Mouse (Mus musculus): ENCODE results near the gene Pex10. TPM values are rescaled to one million over a fixed set of nuclear protein-coding genes. Genes with fewer than 3 reads are reported as not detected.
"Not testable (repeated sequence)": the region's sequence is repeated elsewhere in the genome, so short reads cannot be mapped to it uniquely, and the experiment has no call there.

The Pex10 gene
- polyA plus RNA-seq, 1 experiment from 2014 or later = 10.3 TPM

DNA sequence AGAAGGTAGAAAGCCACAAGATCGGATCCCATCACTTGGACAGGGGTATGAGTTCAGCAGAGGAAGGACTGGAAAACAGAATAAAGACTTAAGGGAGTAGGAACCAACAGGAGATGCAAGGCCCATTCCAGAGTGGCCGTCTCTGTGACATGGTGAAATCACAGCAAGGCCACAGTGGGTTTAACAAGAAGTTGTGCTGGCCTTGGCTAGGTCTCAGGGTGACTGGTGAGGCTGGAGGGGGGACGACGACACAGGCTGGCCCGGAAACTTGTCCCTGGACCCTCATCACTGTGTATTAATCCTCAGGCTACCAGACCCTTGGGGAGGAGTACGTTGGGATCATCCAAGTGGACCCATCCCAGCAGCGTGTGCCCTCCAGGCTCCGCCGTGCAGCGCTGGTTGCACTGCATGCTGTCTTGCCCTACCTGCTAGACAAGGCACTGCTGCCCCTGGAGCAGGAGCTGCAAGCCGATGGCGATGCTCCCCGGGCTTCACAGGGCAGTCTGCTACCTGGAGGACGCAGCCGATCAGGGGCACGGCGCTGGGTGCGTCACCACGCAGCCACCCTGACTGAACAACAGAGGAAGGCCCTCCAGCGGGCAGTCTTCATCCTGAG, 1.6 kb downstream of the Pex10 start:
- Histone ChIP-seq H3K36me3 (peaks cover 57% of the 10 kb centered on the region), H3K9ac (0 out of 2 replicates have a peak overlapping the region, but pooled peaks have one; percentile 83), H3K27ac (peak overlapping the region; percentile 27; the same call in 1 of the 2 replicates), H3K4me2 (peak overlapping the region; percentile 81), H3K9me3 (replicated peaks) (no peaks in the 10 kb centered on the region), H3K27me3 (replicated peaks) (peaks cover 4% of the 10 kb centered on the region; the same call in 1 of the 2 replicates), H3K4me1 (peaks cover 47% of the 10 kb centered on the region), H3K4me3 (peak overlapping the region; percentile 66; the same call in 1 of the 2 replicates)
- no peak for ATAC-seq
- WGBS (ENCODE audit: insufficient replicate concordance) = 84% methylated on average over 20 of the region's 20 CpGs

DNA sequence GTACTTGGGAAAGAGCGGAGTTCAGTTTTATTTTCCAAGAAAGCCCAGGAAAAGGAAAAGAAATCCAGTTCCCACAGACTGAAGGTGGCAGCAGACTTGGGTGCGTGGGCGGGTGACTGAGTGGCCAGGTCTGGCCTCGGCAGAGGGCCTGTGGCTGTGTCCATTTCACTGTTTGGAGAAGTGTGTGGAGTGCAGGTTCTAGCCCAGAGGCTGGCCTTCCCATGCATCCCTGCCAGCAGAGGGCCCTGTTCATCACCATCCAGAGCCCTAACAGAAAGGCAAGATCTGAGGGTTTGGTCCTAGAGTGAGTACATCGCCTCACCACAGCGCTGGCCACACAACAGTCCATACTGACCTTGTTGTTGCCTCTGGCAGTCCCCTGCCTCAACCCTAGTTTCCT, 2.4 kb downstream of the Pex10 start:
- H3K27ac ChIP-seq = peak overlapping the region; percentile 27; the same call in 1 of the 2 replicates
- H3K27me3 ChIP-seq (replicated peaks) = no peaks in the 10 kb centered on the region
- H3K9ac ChIP-seq = no peak overlapping the region
- no peak overlapping the region for H3K4me3 ChIP-seq
- WGBS (ENCODE audit: insufficient replicate concordance) = 87% methylated on average over 6 of the region's 6 CpGs
- H3K4me1 ChIP-seq = peaks cover 41% of the 10 kb centered on the region
- ATAC-seq = no peak
- no peak overlapping the region for H3K4me2 ChIP-seq
- no peaks in the 10 kb centered on the region for H3K9me3 ChIP-seq (replicated peaks)
- peaks cover 64% of the 10 kb centered on the region for H3K36me3 ChIP-seq

GRCm38 (mm10) chr4:155070199-155070598, 3.4 kb downstream of the Pex10 start:
- ATAC-seq = no peak
- H3K4me2 ChIP-seq = no peak overlapping the region
- WGBS (ENCODE audit: insufficient replicate concordance) = 91% methylated on average over 13 of the region's 13 CpGs
- no peaks in the 10 kb centered on the region for H3K27me3 ChIP-seq (replicated peaks)
- no peaks in the 10 kb centered on the region for H3K9me3 ChIP-seq (replicated peaks)
- peaks cover 74% of the 10 kb centered on the region for H3K36me3 ChIP-seq
- no peak overlapping the region for H3K9ac ChIP-seq
- H3K27ac ChIP-seq = no peak overlapping the region
- H3K4me1 ChIP-seq = peaks cover 38% of the 10 kb centered on the region
- no peak overlapping the region for H3K4me3 ChIP-seq

- 89% methylated on average over 5 of the region's 5 CpGs for WGBS (ENCODE audit: insufficient replicate concordance)
- H3K36me3 ChIP-seq = peaks cover 81% of the 10 kb centered on the region
- no peaks in the 10 kb centered on the region for H3K27me3 ChIP-seq (replicated peaks)
- peaks cover 35% of the 10 kb centered on the region for H3K4me1 ChIP-seq
- no peaks in the 10 kb centered on the region for H3K9me3 ChIP-seq (replicated peaks)
- no peak overlapping the region for H3K4me3 ChIP-seq
- H3K4me2 ChIP-seq = no peak overlapping the region
- no peak for ATAC-seq
- H3K27ac ChIP-seq = no peak overlapping the region
- H3K9ac ChIP-seq = no peak overlapping the region
These were observed 4.1 kb downstream of the Pex10 start for GRCm38 (mm10) chr4:155070921-155071320.

DNA sequence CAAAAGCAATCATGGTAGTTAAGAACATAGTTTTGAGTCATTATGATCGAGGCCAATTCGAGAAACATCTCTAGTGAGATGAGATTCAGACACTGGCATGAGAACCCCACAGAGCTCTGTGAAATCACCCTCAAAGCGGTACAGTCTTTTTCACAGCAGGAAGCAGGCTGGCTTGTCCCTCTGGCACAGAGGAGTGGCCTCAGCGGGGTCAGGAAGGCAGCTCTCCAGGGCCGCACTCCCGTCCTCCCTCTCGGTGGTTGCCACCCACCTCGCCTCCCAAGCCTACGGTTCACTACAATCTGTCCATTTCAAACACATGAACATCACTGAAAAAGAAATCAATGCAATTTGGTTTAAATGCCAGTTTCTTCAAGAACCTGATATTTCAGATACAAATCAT, 7.6 kb downstream of the Pex10 start:
- WGBS (ENCODE audit: insufficient replicate concordance) = 85% methylated on average over 9 of the region's 9 CpGs
- H3K4me1 ChIP-seq = peaks cover 10% of the 10 kb centered on the region
- no peak overlapping the region for H3K4me2 ChIP-seq
- no peak overlapping the region for H3K27ac ChIP-seq
- no peaks in the 10 kb centered on the region for H3K9me3 ChIP-seq (replicated peaks)
- peaks cover 99% of the 10 kb centered on the region for H3K36me3 ChIP-seq
- no peak overlapping the region for H3K9ac ChIP-seq
- no peak overlapping the region for H3K4me3 ChIP-seq
- ATAC-seq = no peak
- no peaks in the 10 kb centered on the region for H3K27me3 ChIP-seq (replicated peaks)

DNA sequence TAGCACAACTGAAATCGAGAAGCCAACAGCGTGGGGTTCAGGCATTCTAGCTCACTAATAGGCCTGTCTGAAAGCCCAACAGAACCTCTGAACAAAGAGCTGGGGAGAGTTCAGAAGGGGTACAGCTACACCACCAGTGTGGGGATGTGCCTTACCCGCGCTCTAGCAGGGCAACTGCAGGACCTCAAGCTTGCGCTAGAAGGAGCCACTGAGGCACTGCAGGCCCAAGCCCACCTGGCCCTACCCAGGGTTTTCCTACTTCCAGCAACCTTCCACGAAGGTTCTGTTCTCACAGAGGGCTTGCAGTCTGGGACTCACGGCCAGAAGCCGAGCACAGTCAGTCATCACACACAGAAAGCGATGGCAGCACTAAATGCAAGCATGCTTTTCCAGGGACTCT, 8.3 kb downstream of the Pex10 start:
- H3K4me1 ChIP-seq = peaks cover 5% of the 10 kb centered on the region; the same call in 1 of the 2 replicates
- no peak for ATAC-seq
- H3K4me3 ChIP-seq = no peak overlapping the region
- no peak overlapping the region for H3K9ac ChIP-seq
- H3K27ac ChIP-seq = no peak overlapping the region
- H3K4me2 ChIP-seq = no peak overlapping the region
- H3K36me3 ChIP-seq = peaks cover 99% of the 10 kb centered on the region
- 84% methylated on average over 9 of the region's 9 CpGs for WGBS (ENCODE audit: insufficient replicate concordance)
- H3K27me3 ChIP-seq (replicated peaks) = no peaks in the 10 kb centered on the region
- H3K9me3 ChIP-seq (replicated peaks) = no peaks in the 10 kb centered on the region

DNA sequence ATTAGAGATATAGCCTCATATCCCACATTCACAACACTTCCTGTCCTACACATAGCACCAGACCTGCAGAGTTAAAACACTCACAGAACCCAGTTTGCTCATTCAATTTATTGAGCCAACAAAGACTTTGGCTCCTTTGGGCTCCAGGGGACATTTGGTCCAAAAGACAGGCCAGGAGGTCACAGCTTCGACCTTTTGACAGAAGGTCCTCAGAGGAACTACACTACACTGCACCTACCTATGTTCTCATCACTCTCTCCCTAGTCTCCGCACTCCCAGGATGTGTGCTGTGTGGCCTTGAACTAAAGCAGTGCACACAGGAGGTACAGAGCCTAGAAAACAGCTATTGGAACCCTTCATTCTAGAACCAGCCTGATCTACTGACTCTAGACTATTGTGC, 9.0 kb downstream of the Pex10 start:
- Histone ChIP-seq H3K9me3 (replicated peaks) (no peaks in the 10 kb centered on the region), H3K4me3 (no peak overlapping the region), H3K27ac (no peak overlapping the region), H3K4me1 (peaks cover 5% of the 10 kb centered on the region; the same call in 1 of the 2 replicates), H3K4me2 (no peak overlapping the region), H3K9ac (no peak overlapping the region), H3K36me3 (peaks cover 99% of the 10 kb centered on the region), H3K27me3 (replicated peaks) (no peaks in the 10 kb centered on the region)
- ATAC-seq = no peak
- 81% methylated on average over 2 of the region's 2 CpGs for WGBS (ENCODE audit: insufficient replicate concordance)

GRCm38 (mm10) chr4:155076677-155077076, 9.9 kb downstream of the Pex10 start:
- Histone ChIP-seq H3K9me3 (replicated peaks) (no peaks in the 10 kb centered on the region), H3K4me3 (no peak overlapping the region), H3K4me1 (peaks cover 9% of the 10 kb centered on the region; the same call in 1 of the 2 replicates), H3K36me3 (peaks cover 97% of the 10 kb centered on the region), H3K27ac (no peak overlapping the region), H3K4me2 (no peak overlapping the region), H3K27me3 (replicated peaks) (no peaks in the 10 kb centered on the region), H3K9ac (no peak overlapping the region)
- ATAC-seq = no peak
- WGBS (ENCODE audit: insufficient replicate concordance) = 87% methylated on average over 9 of the region's 9 CpGs

- H3K36me3 ChIP-seq = peaks cover 97% of the 10 kb centered on the region
These were observed 12.0 kb downstream of the Pex10 start for GRCm38 (mm10) chr4:155078808-155079207.

DNA sequence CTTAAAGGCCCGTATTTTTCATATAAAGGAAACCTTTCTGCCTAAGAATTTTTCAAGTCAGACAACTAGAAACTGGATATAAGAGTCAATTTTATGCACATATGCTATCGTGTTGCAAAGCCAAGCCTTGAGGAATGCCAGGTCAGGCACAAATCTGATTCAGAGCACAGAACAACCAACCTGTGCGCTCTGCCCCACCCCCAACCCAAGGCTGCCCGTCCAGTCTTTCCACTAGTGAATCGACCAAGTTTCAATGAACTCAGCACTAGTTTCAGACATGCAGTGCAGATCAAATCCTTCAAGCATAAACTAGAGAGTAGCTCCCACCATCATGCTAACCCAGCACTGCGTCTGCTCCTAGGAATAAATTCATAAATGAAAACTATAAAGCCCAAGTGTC, 12.8 kb downstream of the Pex10 start:
- H3K27me3 ChIP-seq (replicated peaks) = no peaks in the 10 kb centered on the region
- WGBS (ENCODE audit: insufficient replicate concordance) = 88% methylated on average over 6 of the region's 6 CpGs
- no peak overlapping the region for H3K9ac ChIP-seq
- no peak for ATAC-seq
- no peak overlapping the region for H3K4me2 ChIP-seq
- no peak overlapping the region for H3K27ac ChIP-seq
- no peak overlapping the region for H3K4me3 ChIP-seq
- no peaks in the 10 kb centered on the region for H3K9me3 ChIP-seq (replicated peaks)
- H3K36me3 ChIP-seq = peaks cover 96% of the 10 kb centered on the region
- H3K4me1 ChIP-seq = peaks cover 35% of the 10 kb centered on the region

More at GRCm38 (mm10) chr4:155078808-155079207, 12.0 kb downstream of the Pex10 start:
- not testable (repeated sequence) for H3K27me3 ChIP-seq (replicated peaks); H3K4me3 ChIP-seq; H3K9me3 ChIP-seq (replicated peaks); ATAC-seq; H3K27ac ChIP-seq; H3K9ac ChIP-seq; H3K4me2 ChIP-seq
- peaks cover 27% of the 10 kb centered on the region for H3K4me1 ChIP-seq
- WGBS (ENCODE audit: insufficient replicate concordance) = 88% methylated on average over 10 of the region's 10 CpGs

DNA sequence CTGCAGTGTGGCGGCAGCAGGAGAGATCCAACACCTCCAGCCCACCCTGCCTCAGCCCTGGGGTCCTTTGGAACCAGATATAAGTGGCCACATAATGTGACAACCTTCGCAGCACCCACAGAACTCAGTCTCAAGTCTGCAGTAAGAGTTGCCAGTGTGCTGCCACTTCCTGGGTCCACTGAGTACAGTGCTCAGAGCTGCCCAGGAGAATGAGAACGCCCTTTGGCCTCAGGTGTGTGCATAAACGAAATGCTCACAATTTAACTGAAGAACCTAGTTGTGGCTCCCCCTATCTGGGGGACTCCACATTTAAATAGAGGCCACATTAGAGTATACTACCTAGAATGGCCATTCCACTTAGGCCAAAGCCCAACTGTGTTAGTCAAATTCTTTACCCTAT, 16.7 kb downstream of the Pex10 start:
- Histone ChIP-seq H3K4me2 (peak overlapping the region; percentile 7; the same call in 1 of the 2 replicates), H3K27me3 (replicated peaks) (no peaks in the 10 kb centered on the region), H3K4me1 (peaks cover 51% of the 10 kb centered on the region), H3K4me3 (no peak overlapping the region), H3K36me3 (peaks cover 58% of the 10 kb centered on the region), H3K9ac (no peak overlapping the region), H3K27ac (no peak overlapping the region), H3K9me3 (replicated peaks) (no peaks in the 10 kb centered on the region)
- WGBS (ENCODE audit: insufficient replicate concordance) = 84% methylated on average over 4 of the region's 4 CpGs
- ATAC-seq = no peak

DNA sequence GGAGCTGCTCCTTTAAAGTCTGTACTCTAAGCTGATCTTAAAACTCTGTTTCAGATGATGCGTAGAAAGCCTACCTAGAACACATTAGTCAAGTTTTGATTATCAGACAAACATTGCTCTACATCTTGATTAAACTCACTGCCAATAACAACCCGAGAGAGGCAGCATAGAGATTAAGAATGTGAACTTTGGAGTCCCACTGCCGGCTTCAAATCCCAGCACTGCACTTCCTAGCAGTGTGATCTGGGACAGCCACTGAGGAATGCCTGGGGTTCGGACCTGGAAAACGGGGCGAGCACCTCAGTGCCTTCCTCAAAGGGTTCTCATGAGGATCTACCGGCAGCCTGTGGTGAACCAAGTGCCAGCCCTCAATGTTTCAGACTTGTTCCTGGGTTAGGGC, 17.5 kb downstream of the Pex10 start:
- no peak for ATAC-seq
- peaks cover 51% of the 10 kb centered on the region for H3K4me1 ChIP-seq
- peak overlapping the region; percentile 92 for H3K9ac ChIP-seq
- 72% methylated on average over 7 of the region's 7 CpGs for WGBS (ENCODE audit: insufficient replicate concordance)
- 0 out of 2 replicates have a peak overlapping the region, but pooled peaks have one; percentile 25 for H3K27ac ChIP-seq
- no peaks in the 10 kb centered on the region for H3K9me3 ChIP-seq (replicated peaks)
- H3K4me2 ChIP-seq = peak overlapping the region; percentile 98
- no peaks in the 10 kb centered on the region for H3K27me3 ChIP-seq (replicated peaks)
- peaks cover 51% of the 10 kb centered on the region for H3K36me3 ChIP-seq
- H3K4me3 ChIP-seq = peak overlapping the region; percentile 87
